Mouse (Mus musculus) embryo, embryonic 11 days (tissue): ENCODE measurements at regions not wholly inside any gene's neighbourhood (a gene's known extent, or its start where the extent isn't known, plus 50 kb on each side); places are given as distances from the start of the nearest gene placed in this dataset.

ENCODE experiments used
- DNase-seq: peaks from one replicate; pipeline ENCODE4 v3.0.0-alpha.2; 2015

DNA sequence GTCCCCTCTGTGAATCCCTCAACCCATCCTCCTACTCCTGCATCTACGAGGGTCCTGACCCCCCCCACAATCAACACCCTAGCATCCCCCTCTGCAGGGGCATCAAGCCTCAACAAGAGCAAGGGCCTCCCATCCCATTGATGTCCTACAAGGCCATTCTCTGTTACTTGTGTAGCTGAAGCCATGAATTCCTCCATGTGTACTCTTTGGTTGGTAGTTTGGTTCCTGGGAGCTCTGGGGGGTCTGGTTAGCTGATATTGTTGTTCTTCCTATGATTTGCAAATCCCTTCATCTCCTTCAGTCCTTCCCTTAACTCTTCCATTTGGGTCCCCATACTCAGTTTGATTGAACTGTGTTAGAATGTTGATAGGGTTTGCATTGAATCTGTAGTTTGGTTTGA is 2684.9 kb upstream of the Pcdh20 start:
- DNase-seq, result no peak

DNA sequence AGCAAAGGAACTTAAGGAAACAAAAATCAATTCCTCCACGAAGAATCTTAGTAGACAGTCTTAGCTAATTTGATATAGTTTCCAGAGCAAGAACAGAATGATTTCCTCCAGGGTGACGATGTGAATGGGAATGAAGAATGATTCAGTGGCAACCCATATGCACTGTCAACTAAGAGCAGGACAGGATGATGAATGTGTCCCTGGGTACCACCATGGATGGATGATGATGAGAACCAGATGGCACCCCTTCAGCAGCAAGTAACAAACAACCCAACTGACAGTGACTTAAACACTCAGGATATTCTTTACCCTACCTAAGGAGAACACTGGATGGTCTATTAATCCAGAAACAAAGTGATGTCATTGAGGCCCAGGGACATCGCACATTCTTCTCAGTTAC is 2680.3 kb upstream of the Pcdh20 start:
- DNase-seq, result peak; percentile 57
